Mouse (Mus musculus): Measurements from ENCODE around the gene Elob.
A peak's percentile ranks its signal among the peaks of the same experiment; 100 is the strongest.

Gene Elob

DNA sequence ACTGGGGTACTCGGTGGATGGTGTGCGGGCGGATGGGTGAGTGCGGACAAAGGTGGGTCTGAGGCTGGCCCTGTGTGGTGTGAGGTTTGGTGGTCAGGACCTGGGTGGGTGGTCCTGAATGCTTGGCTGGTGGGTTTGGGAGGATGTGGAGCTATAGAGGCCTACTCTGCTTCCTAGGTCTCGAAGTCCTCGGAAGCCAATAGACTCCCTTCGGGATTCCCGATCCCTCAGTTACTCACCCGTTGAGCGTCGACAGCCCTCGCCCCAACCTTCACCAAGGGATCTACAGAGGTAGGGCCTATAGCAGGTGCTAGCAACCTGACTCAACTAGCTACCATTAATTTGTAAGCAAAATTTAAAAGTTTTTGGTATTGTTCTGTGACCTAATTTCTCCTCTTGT lies 5.3 kb downstream of the Elob start:
- no peak for DNase-seq (ENCODE audit: low spot score)

DNA sequence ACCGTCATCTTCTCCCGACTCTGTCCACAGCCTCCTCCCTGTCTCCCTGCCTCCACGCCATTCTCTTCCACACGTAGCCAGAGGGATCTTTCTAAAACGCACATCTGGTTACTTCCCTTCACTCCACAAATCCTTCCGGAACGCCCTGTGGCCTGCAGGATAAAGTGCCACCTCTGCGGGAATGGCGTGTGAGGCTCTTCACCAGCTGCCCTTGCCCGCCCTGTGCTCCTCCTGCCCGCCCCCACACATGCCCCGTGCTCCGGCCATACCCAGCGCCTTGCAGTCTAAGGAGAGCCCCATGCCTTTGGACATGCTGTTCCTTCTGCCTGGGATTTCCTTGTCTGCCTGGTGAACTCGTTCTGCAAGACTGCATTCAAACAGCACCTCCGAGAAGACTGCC lies 5.9 kb downstream of the Elob start:
- no peak for DNase-seq (ENCODE audit: low spot score)

DNA sequence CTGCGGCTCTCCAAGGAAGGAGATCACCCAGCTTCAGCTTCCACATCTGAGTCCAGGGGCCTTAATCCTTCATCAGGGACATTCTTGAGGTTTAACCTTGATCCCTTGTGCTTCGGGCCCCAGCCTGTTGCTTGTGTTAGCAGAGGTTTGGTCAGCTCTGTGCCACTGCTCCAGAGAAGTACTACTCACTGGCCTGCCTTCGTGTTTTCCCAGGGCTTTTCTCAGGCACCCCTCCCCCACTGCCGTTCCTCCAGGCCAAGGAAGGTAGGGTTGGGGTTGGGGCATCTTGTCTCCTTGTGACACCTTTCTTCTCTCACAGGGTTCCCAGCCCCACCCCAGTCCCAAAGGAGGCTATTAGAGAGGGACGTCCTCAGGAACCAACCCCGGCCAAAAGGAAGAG lies 6.8 kb downstream of the Elob start:
- DNase-seq (ENCODE audit: low spot score) = no peak

DNA sequence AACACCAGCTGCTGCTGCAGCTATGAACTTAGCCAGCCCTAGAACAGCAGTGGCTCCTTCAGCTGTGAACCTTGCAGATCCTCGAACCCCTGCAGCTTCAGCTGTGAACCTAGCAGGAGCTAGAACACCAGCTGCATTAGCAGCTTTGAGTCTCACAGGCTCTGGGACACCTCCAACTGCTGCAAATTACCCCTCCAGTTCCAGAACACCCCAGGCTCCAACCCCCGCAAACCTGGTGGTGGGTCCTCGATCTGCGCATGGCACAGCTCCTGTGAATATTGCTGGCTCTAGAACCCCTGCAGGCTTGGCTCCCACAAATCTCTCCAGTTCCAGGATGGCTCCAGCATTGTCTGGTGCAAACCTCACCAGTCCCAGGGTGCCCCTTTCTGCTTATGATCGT lies 8.2 kb downstream of the Elob start:
- DNase-seq (ENCODE audit: low spot score) = no peak

DNA sequence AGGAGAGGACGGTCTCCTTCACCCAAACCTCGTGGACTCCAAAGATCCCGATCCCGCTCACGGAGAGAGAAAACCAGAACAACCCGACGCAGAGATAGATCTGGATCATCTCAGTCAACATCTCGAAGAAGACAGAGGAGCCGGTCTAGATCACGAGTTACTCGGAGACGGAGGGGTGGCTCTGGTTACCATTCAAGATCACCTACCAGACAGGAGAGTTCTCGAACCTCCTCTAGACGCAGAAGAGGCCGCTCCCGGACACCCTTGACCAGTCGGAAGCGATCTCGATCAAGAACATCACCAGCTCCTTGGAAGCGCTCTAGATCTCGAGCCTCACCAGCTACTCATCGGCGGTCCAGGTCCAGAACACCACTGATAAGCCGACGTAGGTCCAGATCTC lies 9.7 kb downstream of the Elob start:
- DNase-seq (ENCODE audit: low spot score) = no peak

DNA sequence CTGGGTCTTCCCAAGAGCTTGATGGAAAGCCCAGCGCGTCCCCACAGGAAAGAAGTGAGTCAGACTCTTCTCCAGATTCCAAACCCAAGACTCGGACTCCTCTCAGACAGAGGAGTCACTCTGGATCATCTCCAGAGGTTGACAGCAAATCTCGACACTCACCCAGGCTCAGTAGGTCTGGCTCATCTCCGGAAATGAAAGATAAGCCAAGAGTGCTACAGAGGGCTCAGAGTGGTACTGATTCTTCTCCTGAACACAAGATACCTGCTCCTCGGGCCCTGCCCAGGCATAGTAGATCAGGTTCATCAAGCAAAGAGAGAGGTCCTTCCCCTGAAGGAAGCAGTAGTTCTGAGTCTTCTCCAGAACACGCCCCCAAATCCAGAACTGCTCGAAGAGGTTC lies 10.4 kb downstream of the Elob start:
- DNase-seq (ENCODE audit: low spot score) = no peak

DNA sequence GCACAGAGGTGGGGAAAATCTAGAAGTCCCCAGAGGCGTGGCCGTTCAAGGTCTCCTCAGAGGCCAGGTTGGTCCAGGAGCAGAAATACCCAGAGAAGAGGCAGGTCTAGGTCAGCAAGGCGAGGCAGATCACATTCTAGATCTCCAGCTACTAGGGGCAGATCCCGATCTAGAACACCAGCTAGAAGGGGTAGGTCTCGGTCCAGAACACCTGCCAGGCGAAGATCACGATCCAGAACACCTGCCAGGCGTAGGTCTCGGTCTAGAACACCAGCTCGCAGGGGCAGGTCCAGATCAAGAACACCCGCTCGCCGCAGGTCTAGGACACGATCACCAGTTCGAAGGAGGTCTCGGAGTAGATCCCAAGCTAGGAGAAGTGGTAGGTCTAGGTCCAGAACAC lies 13.3 kb downstream of the Elob start:
- DNase-seq (ENCODE audit: low spot score) = no peak

DNA sequence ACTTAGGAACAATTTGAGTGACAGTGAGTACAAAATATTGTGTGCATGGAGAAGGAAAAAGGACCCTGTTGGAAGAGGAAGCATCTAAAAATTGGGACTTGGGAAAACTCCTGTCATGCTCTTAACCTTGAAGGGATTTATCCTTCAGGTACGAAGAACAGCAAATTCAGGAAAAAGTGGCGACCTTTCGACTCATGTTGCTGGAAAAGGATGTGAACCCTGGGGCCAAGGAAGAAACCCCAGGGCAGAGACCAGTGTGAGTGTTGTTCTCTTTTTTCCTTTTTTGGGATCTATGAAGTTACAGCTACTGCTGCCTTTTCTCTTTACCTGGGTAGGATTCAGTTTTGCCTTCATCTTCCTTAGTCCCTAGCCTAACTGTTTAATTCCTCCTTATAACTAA lies 21.0 kb downstream of the Elob start:
- no peak for DNase-seq (ENCODE audit: low spot score)

DNA sequence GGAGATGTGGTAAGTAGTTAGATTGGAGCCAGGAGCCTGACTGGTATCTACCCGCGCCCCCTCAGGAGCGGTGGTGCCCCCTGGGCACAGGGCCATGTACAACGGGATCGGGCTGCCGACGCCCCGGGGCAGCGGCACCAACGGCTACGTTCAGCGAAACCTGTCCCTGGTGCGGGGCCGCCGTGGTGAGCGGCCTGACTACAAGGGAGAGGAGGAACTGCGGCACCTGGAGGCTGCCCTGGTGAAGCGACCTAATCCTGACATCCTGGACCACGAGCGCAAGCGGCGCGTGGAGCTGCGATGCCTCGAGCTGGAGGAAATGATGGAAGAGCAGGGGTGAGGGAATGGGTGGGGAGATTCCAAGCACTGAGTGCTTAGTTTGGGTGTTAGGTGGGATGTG lies 22.1 kb downstream of the Elob start:
- DNase-seq (ENCODE audit: low spot score) = no peak

DNA sequence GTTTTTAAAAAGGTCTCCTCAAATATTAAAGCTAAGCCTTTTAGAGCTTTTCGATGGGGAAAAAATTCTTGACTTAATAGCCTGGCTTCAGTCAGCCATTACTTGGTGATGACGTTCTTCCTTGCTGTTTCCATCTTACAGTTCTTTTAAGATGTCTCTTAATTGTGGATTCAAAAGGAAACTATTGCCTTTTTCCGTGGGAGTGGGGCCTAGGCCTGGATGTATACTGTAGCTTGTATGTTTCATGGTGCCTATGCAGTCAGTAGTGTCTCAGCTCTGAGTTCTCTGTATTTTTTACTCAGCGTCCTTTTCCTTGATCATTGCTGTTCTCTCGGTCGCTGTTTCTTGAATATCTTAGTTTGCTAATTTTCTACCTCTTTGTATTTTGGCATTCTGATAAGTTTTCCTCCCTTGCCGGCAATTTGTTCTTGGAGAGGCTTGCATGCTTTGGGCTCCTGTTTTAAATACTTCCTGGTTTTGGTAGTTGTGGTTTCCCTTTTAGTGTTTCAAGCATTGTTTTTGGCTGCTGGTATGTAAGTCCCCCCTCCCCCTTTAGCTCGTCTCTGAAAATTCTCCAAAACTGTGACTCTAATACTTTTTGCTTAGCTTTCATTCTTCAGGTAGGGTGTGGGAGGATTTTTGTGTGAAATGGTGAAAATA lies 24.4 kb downstream of the Elob start:
- DNase-seq (ENCODE audit: low spot score) = no peak

DNA sequence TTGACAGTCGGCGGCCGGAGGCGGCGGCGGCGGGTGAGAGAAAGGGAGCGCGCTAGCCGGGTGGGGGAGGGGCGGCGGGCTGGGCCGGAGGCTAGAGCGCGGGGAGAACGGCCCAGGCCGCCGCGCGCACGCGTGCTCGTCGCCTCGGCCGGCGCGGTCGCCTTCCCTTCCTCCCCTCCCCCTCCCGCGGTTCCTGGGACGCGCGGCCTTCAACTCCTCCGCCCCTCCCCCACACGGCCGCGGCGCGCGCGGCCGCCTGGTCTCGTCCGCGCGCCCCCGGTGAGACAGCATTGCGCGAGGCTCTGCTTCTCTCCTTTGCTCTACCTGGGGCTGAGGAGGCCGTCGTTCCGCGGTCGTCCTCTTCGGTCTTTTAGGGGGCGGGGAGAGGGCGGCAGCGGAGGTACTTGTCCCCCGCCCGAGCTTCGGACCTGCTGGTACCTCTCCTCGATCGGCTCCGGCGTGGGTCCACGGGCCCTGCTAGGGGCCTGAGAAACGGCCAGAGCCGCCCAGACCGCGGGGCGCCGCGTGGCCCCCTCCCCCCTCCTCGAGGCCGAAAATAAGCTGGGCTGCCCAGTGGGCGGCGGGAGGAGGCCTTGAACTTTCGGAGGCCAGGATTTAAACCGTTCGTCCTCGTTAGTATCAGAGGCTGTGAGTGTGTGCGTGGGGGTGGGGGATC lies 25.4 kb downstream of the Elob start:
- DNase-seq (ENCODE audit: low spot score) = no peak

DNA sequence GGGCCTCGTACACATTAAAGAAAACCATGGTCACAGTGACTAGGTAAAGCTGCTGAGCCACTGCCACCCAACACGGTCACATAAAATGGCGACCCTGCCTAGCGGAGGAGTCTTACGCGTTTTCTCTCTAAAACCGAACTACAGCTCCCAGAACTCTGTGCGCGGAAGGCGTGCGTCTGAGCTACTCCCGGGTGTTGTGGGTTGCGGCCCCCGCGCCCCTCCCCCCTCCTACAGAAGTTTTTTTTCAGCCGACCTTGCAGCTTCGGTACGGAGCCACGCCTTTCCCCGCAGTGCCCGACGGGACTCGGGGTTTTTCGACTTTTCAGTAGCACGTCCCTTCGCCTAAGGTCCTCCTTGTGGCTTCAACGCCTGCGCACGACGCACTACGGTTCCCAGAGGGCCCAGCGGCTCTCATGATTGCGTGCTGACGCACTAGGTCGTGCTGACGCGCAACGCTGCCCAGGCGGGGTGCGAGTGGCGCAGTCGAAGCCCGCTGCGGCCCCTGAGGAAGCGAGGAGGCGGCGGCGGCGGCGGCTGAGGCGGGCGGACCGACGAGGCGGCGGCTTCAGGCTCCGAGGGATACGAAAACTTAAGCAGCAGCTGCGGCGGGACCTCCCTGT lies 26.1 kb downstream of the Elob start:
- DNase-seq (ENCODE audit: low spot score) = peak; percentile 92

DNA sequence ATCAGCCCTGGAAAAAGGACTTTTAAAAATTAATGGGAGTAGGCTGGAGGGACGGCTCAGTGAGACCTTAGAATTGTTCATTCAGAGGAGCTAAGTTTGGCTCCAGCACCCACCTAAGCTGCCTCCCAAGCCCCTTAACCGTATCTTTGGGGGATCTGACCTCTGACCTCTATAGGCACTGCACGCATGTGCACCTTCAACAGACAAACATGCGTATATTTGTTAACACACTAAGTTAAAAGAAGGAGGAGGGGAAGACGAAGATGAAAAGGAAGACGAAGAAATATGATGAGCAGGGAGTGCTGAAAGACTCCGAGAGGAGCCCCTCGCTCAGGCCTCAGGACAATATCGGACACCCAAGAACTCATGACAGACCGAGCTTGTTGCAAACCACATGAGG lies 27.3 kb downstream of the Elob start:
- DNase-seq (ENCODE audit: low spot score) = no peak

DNA sequence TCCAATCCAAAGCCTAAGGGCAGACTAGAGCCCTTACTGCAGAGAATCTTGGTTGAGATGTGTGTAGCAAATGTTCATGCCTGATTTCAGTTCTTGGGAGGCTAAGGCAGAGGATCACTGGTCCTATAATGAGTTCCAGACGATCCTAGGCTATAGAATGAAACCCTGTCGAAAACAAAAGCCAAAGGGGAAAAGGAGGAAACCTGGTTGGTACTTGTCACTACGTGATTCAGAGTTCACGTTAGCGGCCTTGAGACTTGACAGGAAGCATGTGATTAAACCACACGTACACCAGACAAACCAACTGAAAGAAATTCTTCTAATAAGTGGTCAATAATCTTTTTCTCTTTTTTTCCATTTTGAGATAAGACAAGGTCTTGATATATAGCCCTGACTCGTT lies 31.6 kb downstream of the Elob start:
- no peak for DNase-seq (ENCODE audit: low spot score)

DNA sequence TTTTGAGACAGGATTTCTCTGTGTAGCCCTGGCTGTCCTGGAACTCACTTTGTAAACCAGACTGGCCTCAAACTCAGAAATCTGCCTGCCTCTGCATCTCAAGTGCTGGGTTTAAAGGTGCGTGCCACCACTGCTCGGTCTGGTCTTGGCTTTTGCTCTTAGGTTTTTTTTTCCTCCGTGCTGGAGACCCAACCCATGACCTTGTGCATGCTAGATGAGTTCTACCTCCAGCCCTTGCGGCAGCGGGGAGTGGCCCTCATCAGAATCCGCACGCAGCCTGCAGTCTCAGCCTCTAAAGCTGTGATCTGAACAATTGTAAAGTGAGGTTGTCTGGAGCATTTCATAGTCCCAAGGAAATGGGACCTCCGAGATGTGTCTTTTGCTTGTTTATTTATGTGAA lies 33.6 kb downstream of the Elob start:
- no peak for DNase-seq (ENCODE audit: low spot score)

DNA sequence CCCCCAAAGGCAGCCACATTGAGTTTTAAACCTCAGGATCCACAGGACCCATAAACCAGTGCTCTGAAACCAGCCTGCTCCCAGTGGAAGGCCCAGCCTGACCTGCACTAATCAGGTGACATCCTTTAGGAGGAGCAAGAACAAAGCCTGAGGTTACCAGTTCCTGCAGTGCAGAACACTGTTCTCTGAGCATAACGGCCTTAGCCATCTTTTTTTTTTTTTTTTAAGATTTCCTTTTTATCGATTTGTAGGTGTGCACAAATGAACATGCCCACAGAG lies 37.9 kb downstream of the Elob start:
- DNase-seq (ENCODE audit: low spot score) = no peak

DNA sequence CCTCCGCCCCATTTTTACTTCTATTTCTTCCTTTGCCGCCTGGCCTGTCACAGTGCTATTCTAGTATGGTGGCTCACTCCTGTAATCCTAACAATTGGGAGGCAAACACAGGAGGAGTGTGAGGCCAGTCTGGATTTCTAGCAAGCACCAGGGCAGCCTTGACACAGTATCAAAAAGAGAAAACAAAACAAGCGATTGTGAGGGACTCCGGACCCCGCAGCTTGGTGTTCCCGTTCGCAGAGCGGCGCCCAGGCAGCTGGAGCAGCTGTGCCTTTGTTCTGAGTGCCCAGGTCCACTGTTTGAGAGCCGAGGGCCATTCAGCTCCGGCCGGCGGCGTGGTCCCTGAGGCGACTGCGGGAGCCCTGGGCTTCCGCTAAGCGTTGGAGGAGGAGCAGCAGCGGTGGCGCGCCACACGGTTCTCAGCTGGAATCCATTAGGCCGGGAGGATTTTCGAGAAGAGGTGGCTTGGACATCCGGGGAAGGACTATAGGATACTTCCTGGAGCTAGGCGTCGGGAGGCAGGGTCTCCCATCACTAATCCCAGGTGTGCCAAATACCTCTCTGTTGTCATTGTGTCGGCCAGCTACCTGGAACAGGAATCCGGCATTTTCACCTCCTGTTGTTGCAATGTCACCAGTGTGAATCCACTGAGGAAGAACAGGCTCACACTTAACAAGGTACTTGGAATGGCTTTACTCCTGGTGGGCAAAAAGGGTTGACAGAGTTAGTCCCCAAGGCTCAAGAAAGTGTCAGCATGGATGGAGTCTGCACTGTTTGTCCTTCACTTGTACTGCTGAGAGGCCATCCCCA lies 38.5 kb downstream of the Elob start, which contains the start of gene Srrm2:
Gene Srrm2 (plus strand): TSS at position 264 of the 810 bp plus-strand sequence.
- DNase-seq (ENCODE audit: low spot score) = no peak

DNA sequence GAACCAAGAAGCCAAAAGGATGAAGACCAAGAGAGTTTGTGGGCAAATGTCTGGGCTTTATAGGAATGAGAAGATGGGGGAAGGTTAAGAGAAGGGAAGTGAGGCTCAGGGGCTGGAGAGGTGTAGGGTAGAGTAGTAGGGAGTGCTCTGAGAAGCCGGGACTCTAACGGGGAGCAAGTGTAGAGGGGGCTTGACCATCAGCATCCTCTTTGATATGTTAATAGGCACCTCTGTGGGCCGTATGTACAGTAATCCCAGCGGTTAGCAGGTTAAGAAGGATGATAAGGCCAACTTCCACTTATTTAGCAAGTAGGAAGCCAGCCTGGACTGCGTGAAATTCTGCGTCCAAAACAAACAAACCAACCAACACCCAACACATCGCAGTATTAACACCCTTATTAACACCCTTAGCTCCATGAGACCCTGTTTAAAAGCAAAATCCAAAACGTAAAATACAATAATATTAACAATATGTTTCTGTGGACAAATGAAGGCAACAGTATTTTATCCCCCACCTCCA lies 39.1 kb downstream of the Elob start:
- no peak for DNase-seq (ENCODE audit: low spot score)

DNA sequence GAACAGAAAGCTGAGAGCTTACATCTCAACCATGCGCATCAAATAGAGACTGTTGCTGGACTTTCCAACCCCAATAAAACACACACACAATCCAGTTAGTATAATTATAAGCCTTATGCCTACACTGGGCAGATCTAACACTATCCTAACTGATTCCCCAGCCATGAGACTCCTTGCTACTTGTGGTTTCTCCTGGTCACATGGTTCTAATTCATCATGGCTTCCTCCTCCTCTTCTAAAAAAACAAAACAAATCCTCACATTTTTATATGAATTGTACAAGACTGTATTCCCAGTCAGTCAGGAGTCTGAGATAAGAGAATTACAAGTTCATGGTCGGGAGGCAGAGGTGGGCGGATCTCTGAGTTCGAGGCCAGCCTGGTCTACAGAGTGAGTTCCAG lies 40.0 kb downstream of the Elob start:
- no peak for DNase-seq (ENCODE audit: low spot score)

DNA sequence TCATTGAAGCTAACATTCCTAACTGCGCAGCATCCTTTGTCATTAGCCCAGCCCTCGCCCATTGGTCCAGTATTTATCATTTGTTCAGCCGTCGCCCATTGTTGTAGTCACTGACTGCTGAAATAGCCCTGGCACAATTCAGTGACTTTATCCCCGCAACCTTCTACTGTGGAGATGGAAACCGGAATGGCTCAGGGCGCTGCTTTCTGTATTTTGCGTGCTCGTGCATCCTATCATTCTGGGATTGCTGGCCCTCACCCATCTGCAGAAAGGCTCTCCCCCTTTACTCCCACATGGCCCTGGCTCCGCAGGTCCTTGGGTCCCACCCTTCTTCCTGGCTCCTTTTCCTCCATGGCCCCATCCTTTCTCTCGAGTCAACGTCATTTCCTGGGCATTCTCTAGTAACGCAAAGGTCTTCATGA lies 42.4 kb downstream of the Elob start:
- DNase-seq (ENCODE audit: low spot score) = no peak

DNA sequence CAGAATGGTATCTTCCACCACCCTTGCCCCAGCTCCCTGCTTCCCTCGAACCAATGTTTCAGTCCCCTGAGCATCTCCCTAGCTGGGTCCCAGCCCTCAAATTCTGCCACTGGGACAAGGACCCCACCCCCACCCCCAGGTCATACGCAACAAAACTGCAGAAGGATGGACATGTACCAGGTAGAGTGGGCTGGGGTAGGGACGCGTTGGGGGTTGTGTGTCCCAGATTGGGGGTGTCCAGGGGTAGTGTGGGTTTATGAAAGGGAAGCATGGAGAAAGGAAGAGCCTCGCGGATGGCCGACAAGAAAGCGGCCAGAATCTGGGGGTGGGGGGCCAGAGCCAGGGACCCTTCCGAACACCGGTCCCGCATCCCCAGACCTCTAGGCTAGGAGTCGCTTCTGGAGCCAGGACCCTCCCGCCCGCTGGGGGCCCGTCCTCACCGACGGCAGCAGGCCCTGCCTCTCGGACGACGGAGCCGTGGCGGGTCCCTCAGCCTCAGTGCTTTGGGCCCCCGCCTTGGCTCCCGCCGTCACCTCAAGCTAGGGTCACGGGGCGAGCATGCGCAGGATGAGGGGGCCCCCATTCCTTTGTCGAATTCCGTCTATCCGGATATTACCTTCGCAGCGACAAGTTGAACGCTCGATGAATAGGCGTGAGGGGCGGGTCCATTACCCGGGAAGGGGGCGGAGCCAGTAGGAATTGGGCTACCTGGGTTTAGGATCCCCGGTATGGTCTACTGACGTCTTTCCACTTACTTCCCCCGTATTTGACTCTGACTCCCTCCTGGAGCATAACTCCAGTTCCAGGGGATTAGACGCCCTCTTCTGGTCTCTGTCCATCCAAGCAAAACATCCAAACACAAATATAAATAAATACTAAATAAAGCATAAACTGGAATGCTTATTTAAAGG lies 43.1 kb downstream of the Elob start, which contains the start of gene Flywch2:
Gene Flywch2 (minus strand): TSS at position 521 of the 911 bp plus-strand sequence.
- DNase-seq (ENCODE audit: low spot score) = peak; percentile 76

DNA sequence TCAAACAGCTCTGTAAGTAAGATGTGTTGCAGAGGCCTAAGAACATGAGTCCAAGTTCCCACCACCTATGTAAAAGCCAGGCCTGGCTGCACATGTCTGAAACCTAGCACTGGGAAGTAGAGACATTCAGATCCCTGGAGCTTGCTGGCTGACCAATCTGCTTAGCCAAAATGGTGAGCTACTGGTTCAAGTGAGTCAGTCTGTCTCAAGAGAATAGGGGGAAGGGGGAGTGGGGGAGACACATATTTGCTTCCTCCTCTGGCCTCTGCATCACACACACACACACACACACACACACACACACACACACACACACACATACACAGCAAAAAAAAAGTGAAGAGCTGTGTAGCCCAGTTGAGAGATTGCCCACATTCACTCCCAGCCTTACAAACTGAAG lies 45.6 kb downstream of the Elob start:
- no peak for DNase-seq (ENCODE audit: low spot score)

Measured in layer of hippocampus, adult 9-10 months (tissue).